Mouse (Mus musculus) cerebellum, adult 2 months (tissue): Measurements from ENCODE around the gene Baz1a. TPM values are rescaled to one million over a fixed set of nuclear protein-coding genes. Genes with fewer than 3 reads are reported as not detected.
"Not testable (repeated sequence)": the region's sequence is repeated elsewhere in the genome, so short reads cannot be mapped to it uniquely, and the experiment has no call there.

ENCODE experiments used
- DNase-seq, 2 experiments: peaks; one replicate each; pipeline ENCODE4 v3.0.0; 2021
- H3K27ac ChIP-seq: fragments of 200-500 bp; 2 replicates; pipeline ENCODE4 v1.5.1; 2012; ENCODE audit warnings: low read length, control low read depth, inconsistent platforms; ENCODE audit not compliant: insufficient read depth
- H3K27me3 ChIP-seq: fragments of 200-500 bp; 2 replicates; pipeline ENCODE4 v1.6.1; 2012; ENCODE audit warnings: inconsistent platforms, mild to moderate bottlenecking, low read length, moderate library complexity; ENCODE audit not compliant: control insufficient read depth, insufficient read depth
- H3K4me1 ChIP-seq: fragments of 200-500 bp; 2 replicates; pipeline ENCODE4 v1.6.1; 2011; ENCODE audit warnings: low read length; ENCODE audit not compliant: control insufficient read depth, insufficient read depth
- H3K4me3 ChIP-seq: fragments of 200-500 bp; replicated peaks from 2 replicates; pipeline ENCODE3; 2011; ENCODE audit warnings: mild to moderate bottlenecking, low read depth, low read length, control low read depth; ENCODE audit not compliant: insufficient read depth
- CTCF ChIP-seq: fragments of 200-500 bp; IDR thresholded peaks from 2 replicates; pipeline ENCODE4 v1.5.1; 2011; ENCODE audit warnings: low read depth, mild to moderate bottlenecking, control low read depth, low read length, moderate library complexity, borderline replicate concordance; ENCODE audit not compliant: insufficient read depth
- POLR2A ChIP-seq: fragments of 200-500 bp; IDR thresholded peaks from 2 replicates; pipeline ENCODE4 v1.6.1; 2011; ENCODE audit warnings: low read length, control low read depth, borderline replicate concordance; ENCODE audit not compliant: insufficient read depth
- WGBS: fragments of 180-500 bp; shearing (Covaris S2); methylation state at CpG from one replicate; pipeline ENCODE4 v1.1.7; 2018; 5-methylcytosine and 5-hydroxymethylcytosine counted together
- polyA plus RNA-seq: library from polyadenylated mRNA; depleted of rRNA; stranded (reverse); fragments of >200 nt; gene quantifications from 2 replicates; pipeline ENCODE4 v1.2.3, GENCODE M21; 2012

The Baz1a gene
- polyA plus RNA-seq, 1 experiment, result 0.62 TPM

DNA sequence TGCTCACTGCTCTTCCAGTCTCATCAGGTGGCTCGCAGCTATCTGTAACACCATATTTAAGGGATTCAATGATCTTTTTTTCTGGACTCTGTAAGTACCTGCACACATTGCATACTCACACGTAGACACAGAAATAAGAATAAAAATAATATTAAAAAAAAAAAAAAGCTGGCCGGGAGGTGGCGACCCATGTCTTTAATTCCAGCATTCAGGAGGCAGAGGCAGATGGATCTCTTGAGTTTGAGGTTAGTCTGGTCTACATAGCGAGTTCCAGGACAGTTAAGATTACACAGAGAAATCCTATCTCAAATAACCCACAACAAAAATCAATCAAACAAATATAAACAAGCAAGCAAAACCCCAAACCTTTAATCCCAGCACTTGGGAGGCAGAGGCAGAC, 10.3 kb downstream of the Baz1a start:
- no peak overlapping the region for H3K27ac ChIP-seq
- no peak overlapping the region for H3K4me3 ChIP-seq
- H3K4me1 ChIP-seq, result no peaks in the 10 kb centered on the region
- DNase-seq, result no peak
- TF ChIP-seq POLR2A (no peak), CTCF (no peak)
- H3K27me3 ChIP-seq, result no peaks in the 10 kb centered on the region; the same call in 1 of the 2 replicates
- 89% methylated on average over 5 of the region's 5 CpGs for WGBS

DNA sequence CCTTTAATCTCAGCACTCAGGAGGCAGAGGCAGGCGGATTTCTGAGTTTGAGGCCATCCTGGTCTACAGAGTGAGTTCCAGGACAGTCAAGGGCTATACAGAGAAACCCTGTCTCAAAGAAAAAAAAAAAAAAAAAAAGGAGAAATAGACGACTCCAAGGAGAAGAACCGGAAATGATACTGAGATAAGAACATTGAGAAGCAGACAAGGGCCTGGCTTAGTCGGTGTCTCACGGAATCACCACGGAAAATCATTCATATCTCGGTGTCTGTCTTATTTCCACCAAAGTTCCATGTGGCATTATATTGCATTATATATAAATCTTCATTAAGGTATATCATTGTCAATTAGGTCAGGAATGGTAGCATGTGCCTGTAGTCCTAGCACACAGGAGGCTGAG, 11.6 kb downstream of the Baz1a start:
- not testable (repeated sequence) for H3K27me3 ChIP-seq, H3K4me1 ChIP-seq, H3K27ac ChIP-seq, H3K4me3 ChIP-seq, DNase-seq
- 90% methylated on average over 7 of the region's 7 CpGs for WGBS

GRCm38 (mm10) chr12:54999016-54999690, 15.0 kb downstream of the Baz1a start:
- WGBS, result 82% methylated on average over 14 of the region's 14 CpGs
- no peak for DNase-seq
- no peaks in the 10 kb centered on the region for H3K4me1 ChIP-seq
- H3K27ac ChIP-seq, result no peak overlapping the region
- TF ChIP-seq CTCF, result no peak
- H3K27me3 ChIP-seq, result no peaks in the 10 kb centered on the region; the same call in 1 of the 2 replicates
- H3K4me3 ChIP-seq, result no peak overlapping the region

GRCm38 (mm10) chr12:54998411-54998810, 15.7 kb downstream of the Baz1a start:
- DNase-seq, result no peak
- Histone ChIP-seq H3K27ac (no peak overlapping the region), H3K4me3 (no peak overlapping the region), H3K27me3 (no peaks in the 10 kb centered on the region; the same call in 1 of the 2 replicates), H3K4me1 (no peaks in the 10 kb centered on the region)
- 85% methylated on average over 5 of the region's 5 CpGs for WGBS
- TF ChIP-seq POLR2A (no peak), CTCF (no peak)

- TF ChIP-seq CTCF, result no peak
- TF ChIP-seq POLR2A, result no peak
- H3K4me3 ChIP-seq, result no peak overlapping the region
- no peaks in the 10 kb centered on the region for H3K4me1 ChIP-seq
- H3K27ac ChIP-seq, result no peak overlapping the region
- 85% methylated on average over 6 of the region's 6 CpGs for WGBS
- no peaks in the 10 kb centered on the region; the same call in 1 of the 2 replicates for H3K27me3 ChIP-seq
- DNase-seq, result no peak
Measured at GRCm38 (mm10) chr12:54996979-54997474, 17.1 kb downstream of the Baz1a start.

GRCm38 (mm10) chr12:54995965-54996364, 18.2 kb downstream of the Baz1a start:
- TF ChIP-seq POLR2A (no peak), CTCF (no peak)

DNA sequence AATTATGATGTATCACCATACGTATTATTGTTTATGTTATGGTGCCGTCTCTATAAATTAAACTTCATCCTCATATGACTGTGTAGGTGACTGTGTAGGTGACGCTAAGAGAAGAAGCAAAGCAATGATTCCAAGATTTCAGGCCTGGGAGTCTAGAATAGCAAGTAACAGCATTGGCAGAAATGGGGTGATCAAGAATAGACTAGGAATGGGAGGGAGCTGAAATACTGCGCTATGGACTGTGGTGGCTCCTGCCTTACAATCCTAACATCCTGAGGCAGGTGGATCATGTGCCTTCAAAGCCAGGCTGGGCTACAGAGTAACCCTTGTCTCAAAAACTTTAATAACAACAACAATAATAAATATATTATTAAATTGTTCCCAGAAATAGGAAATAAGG, 19.7 kb downstream of the Baz1a start:
- no peak overlapping the region for H3K27ac ChIP-seq
- no peak for DNase-seq
- H3K4me1 ChIP-seq, result no peaks in the 10 kb centered on the region
- no peaks in the 10 kb centered on the region; the same call in 1 of the 2 replicates for H3K27me3 ChIP-seq
- no peak overlapping the region for H3K4me3 ChIP-seq
- WGBS, result 93% methylated on average over 4 of the region's 4 CpGs
- TF ChIP-seq CTCF (no peak), POLR2A (no peak)

More at GRCm38 (mm10) chr12:54995965-54996364, 18.2 kb downstream of the Baz1a start:
- no peak overlapping the region for H3K4me3 ChIP-seq
- H3K4me1 ChIP-seq, result no peaks in the 10 kb centered on the region
- 68% methylated on average over 3 of the region's 3 CpGs for WGBS
- DNase-seq, result no peak
- H3K27ac ChIP-seq, result no peak overlapping the region
- no peaks in the 10 kb centered on the region; the same call in 1 of the 2 replicates for H3K27me3 ChIP-seq

GRCm38 (mm10) chr12:54994068-54994386, 20.1 kb downstream of the Baz1a start:
- no peaks in the 10 kb centered on the region for H3K4me1 ChIP-seq
- WGBS, result 82% methylated on average over 6 of the region's 6 CpGs
- TF ChIP-seq POLR2A, result no peak
- no peak for TF ChIP-seq CTCF
- DNase-seq, result no peak
- no peak overlapping the region for H3K27ac ChIP-seq
- H3K4me3 ChIP-seq, result no peak overlapping the region
- no peaks in the 10 kb centered on the region; the same call in 1 of the 2 replicates for H3K27me3 ChIP-seq
